Mouse (Mus musculus) ZHBTc4 (cell line): ENCODE measurements around the gene Magoh.
A peak's percentile ranks its signal among the peaks of the same experiment; 100 is the strongest.

ENCODE experiments used
- DNase-seq: peaks from one replicate; pipeline ENCODE4 v3.0.0-alpha.2; 2011; ENCODE audit warnings: low read depth, low spot score

The Magoh gene

GRCm38 (mm10) chr4:107889385-107889730 is 9.8 kb downstream of the Magoh start:
- DNase-seq = no peak

- peak; percentile 98 for DNase-seq
Observed at GRCm38 (mm10) chr4:107889731-107890432, 10.3 kb downstream of the Magoh start, which contains the start of gene 0610037L13Rik. Gene 0610037L13Rik, plus strand, starts transcription at chr4:107889813.

GRCm38 (mm10) chr4:107892663-107893062 is 13.1 kb downstream of the Magoh start:
- peak; percentile 30 for DNase-seq

GRCm38 (mm10) chr4:107899211-107899927 is 19.8 kb downstream of the Magoh start:
- DNase-seq = no peak

GRCm38 (mm10) chr4:107900206-107900605 is 20.7 kb downstream of the Magoh start:
- DNase-seq = no peak

DNA sequence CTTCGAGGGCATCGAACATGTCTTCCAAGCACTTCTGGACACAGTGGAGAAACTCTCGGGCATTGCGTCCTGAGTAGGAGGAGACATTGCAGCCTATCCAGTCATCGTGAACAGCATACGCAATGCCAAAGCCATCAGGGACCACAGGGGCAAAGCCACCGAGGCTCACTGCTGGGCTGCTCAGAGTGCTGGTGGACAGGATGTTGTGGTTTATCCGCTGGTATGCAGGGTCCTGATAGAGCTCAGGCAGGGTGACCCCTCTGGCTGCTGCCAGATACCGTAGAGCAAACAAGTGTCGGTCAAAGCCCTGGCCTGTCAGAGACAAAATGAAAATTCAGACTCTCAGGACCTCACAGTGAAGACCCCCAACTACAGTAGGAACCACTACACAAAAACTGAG is 24.7 kb downstream of the Magoh start:
- DNase-seq = no peak

- DNase-seq = peak; percentile 56
Observed at GRCm38 (mm10) chr4:107906561-107906960, 27.0 kb downstream of the Magoh start.

DNA sequence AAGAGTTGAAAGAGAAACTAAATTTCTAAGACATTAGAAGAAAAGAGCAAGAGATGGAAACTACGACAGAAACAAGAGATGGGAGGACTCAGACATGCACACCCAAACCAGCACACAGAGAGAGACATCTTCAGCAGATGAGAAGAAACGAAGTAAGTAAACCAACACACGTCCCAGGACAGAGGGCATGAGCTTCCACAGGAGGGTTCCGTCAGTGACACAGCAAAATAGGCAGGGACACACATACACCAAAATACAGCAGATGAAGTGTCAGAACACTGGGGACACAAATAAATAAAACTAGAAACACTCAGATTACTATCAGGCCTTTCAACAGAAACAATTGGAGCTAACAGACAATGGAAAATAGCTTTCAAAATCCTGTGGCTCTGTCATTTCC is 30.5 kb downstream of the Magoh start:
- no peak for DNase-seq

DNA sequence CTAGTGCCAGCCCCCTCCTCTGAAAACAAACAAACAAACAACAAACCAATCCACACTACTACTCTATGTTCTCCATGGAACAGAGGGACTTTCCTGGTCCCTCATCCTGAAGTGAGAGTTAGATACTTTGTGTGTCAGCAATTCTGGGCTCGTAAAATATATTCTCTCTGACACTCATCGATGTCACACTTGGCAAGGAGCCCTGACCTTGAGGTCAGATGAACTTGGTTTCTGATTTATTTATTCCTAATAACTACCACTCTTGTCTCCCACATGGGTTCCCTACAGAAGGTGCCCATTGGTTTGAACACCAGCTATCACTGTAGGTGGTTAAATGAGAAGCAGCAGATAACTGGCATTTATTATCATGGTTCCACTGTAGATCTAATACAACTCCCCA is 40.8 kb downstream of the Magoh start:
- no peak for DNase-seq

DNA sequence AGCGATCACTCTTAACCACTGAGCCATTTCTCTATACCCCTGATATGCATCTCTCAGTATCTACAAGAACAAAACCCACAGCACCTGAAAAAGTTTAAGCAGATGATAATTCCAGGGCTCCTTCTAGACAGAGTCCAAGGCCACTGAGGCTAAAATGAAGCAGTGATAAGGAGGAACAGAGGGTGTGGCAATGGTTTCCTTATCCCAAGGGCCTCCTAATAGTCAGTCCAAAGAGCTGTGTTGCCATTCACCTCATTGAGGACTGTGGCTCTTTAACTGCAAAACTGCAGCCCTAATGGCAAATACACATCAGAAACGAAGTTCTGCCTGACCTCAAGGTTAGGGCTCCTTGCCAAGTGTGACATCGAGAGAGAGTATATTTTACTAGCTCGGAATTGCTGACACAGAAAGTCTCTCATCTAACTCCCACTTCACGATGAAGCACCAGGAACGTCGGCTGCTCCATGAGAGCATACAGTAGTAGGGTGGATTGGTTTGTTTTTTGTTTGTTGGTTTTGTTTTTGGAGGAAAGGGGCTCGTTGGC is 41.7 kb downstream of the Magoh start:
- DNase-seq = no peak

DNA sequence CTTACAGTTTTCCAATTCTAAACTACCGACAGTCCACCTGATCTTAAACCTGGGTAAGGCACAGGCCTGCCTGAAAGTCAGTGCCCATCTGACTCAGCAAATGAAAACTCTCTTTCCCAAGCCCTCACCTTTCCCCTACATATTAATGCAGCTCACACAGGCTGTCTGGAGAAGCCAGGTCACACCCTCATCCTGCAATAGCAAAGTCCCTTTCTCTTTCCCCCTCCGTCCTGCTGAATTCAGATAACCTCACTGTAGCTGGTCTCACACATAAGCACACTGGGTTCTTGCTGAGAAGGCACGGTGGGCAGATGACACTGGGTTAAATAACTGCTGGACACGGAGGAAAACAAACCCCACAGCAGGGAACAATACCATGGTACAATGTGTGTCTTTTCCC is 42.4 kb downstream of the Magoh start:
- no peak for DNase-seq

- DNase-seq = peak; percentile 95
Observed at GRCm38 (mm10) chr4:107923145-107923802, 43.7 kb downstream of the Magoh start, which contains the start of gene Cpt2. Gene Cpt2, minus strand, starts transcription at chr4:107923610.

- no peak for DNase-seq
Observed at GRCm38 (mm10) chr4:107923803-107924194, 44.2 kb downstream of the Magoh start.

DNA sequence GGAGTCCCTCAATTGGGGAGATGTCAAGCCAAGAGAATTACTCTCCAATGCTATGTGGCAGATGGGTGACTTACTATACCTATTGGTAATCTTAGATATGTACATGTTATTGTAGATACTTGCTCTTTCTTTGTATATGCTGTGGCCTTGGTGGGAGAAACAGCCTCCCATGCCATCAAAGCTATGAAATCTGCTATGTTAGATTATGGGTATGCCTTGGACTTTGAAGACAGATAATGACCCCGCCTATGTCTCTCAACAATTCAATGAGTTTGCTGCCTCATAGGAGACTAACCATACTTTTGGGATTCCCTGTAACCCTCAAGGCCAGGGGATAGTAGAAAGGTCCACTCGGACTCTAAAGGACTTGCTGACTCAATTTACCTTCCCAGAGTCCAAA is 48.7 kb downstream of the Magoh start:
- no peak for DNase-seq

DNA sequence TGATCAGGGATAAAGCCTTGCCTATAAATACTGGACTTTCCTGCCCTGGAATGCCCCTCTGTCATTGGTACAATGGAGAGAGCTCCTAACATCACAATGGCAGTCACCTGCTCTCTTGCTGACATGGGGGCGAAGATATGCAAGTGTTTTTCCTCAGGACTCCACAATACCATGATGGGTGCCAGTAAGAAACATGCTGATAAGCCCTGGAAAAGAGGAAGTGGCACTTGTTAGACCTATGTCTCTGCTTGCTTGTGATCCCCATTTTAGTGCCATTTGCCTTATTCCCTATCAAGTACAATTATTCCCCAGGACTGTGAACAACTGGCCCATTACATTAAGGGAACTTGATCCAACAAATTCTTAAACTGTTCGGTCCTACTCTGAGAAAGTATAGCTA is 49.2 kb downstream of the Magoh start:
- no peak for DNase-seq

- no peak for DNase-seq
Observed at GRCm38 (mm10) chr4:107931453-107931852, 51.9 kb downstream of the Magoh start.

- DNase-seq = no peak
Observed at GRCm38 (mm10) chr4:107933239-107933638, 53.7 kb downstream of the Magoh start.

DNA sequence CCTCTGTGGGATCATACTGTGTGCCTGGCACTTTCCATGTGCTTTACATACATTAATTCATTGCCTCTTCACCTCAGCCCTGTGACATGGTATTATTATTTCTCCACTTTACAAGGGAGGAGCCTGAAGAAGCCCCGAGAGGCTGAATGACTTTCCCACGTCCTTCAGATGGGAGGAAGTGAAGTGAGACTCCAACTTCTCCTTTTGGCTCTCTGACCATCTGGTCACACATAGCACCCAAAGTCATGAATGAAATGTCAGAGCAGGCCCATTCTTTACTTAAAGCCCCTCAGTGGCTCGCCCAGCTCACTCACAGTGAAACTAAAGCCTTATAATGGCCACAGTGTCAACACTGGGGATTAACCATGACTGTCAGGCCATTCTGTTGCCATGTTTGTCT is 55.7 kb downstream of the Magoh start:
- no peak for DNase-seq
